Mouse (Mus musculus): Measurements from ENCODE around the gene Gm37240. TPM values are rescaled to one million over a fixed set of nuclear protein-coding genes. Genes with fewer than 3 reads are reported as not detected.

The Gm37240 gene
- total and polyA plus RNA-seq, 3 experiments: not detected

DNA sequence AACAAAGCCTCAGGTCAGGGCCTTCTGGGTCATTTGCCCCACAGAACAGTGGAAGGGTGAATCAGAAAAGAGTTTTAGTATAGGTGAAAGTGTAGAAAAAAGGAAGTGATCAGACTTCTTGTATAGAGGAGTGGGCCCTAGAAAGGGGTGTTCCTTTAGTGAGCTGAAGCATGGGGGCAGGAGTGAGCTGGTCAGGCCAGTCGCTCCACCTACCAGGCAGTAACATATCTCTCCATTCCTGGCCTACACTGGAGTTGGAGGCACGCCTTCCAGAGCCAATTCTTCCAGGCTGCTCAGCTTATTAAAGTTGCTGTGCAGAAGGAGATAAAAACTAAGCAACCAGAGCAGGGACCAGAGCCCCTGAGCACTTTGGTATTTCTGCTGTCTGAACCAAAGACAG, 322.7 kb downstream of the Gm37240 start:
- no peaks in the 10 kb centered on the region for H3K36me3 ChIP-seq (replicated peaks)
- peak; percentile 28; the same call in 1 of the 2 replicates for ATAC-seq (ENCODE audit: extremely low read depth, insufficient number of reproducible peaks, low FRiP score, poor library complexity, severe bottlenecking)
- H3K9me3 ChIP-seq (replicated peaks): no peaks in the 10 kb centered on the region
- peaks cover 11% of the 10 kb centered on the region for H3K4me1 ChIP-seq (ENCODE audit: insufficient read depth, low read depth, low read length)
- DNase-seq (ENCODE audit: low spot score): no peak
- H3K4me3 ChIP-seq (ENCODE audit: low read depth, low read length): no peak overlapping the region
- no peak for TF ChIP-seq GATA1 (IDR thresholded peaks at IDR 0.05; ENCODE audit: borderline replicate concordance, low read length)
- TF ChIP-seq TAL1 (conservative IDR thresholded peaks at IDR 0.05; ENCODE audit: low read depth, low read length): no peak
- no peaks in the 10 kb centered on the region for H3K27me3 ChIP-seq (ENCODE audit: insufficient read depth, low read length)

DNA sequence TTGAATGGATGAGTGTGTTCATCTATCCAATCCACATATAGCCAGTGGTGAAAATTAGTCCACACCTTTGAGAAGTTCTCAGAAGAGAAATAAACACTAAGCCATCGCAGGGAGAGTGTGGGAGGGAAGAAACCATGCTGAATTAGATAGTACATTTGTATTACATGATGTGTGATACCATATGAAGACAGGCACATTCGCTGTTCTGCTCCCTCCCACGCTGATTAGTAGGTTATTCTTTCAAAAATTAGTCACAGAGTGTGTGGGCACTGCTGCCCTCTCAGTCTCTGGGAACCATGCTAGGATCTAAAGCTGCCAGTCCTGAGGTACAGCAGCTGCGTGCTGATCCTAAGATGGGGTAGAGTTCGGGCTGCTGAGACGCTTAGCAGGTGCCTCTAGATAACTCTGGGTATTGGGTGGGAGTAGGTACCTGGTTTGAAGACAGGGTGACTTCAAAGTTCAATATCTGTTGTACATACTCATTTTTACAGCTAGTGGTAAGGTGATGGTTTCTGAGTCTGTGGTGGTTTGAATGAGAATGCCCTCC, 333.5 kb downstream of the Gm37240 start:
- DNase-seq (ENCODE audit: low spot score) (no peak), ATAC-seq (ENCODE audit: extremely low read depth, insufficient number of reproducible peaks, low FRiP score, poor library complexity, severe bottlenecking) (no peak)
- Histone ChIP-seq H3K4me1 (ENCODE audit: insufficient read depth, low read depth, low read length) (peaks cover 5% of the 10 kb centered on the region; the same call in 1 of the 2 replicates), H3K27me3 (ENCODE audit: insufficient read depth, low read length) (peaks cover 6% of the 10 kb centered on the region), H3K9me3 (replicated peaks) (0 out of 2 replicates have a peak, but pooled peaks cover 2% of the 10 kb centered on the region), H3K36me3 (replicated peaks) (peaks cover 8% of the 10 kb centered on the region), H3K4me3 (ENCODE audit: low read depth, low read length) (no peak overlapping the region)
- TF ChIP-seq TAL1 (conservative IDR thresholded peaks at IDR 0.05; ENCODE audit: low read depth, low read length) (no peak), GATA1 (IDR thresholded peaks at IDR 0.05; ENCODE audit: borderline replicate concordance, low read length) (no peak), CTCF (IDR thresholded peaks at IDR 0.05; ENCODE audit: low read depth, low read length) (no peak), GATA2 (IDR thresholded peaks at IDR 0.05; ENCODE audit: borderline replicate concordance, low read depth, low read length) (no peak), POLR2AphosphoS5 (IDR thresholded peaks at IDR 0.05; ENCODE audit: insufficient replicate concordance, low read depth, low read length) (no peak)

DNA sequence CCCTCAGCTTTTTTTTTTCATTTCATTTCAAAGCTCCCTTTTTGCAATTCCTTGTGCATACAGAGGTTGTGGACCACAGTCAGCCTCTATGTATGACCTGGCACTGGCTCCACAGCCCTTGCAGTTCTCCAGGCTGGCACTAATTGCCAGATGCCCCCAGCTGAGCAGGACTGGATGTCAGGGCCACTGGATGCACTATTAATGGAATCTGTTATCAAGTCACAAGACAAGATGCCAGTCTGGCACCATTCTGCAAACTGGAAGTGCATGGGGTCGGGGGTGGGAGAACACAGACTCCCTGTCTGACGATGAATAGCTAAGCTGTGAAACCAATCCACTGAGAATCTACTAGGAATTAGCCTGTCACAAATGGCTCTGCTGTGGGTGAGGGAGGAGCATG, 336.0 kb downstream of the Gm37240 start:
- Histone ChIP-seq H3K9me3 (replicated peaks) (0 out of 2 replicates have a peak, but pooled peaks cover 2% of the 10 kb centered on the region), H3K4me3 (ENCODE audit: low read depth, low read length) (no peak overlapping the region), H3K27me3 (ENCODE audit: insufficient read depth, low read length) (peaks cover 10% of the 10 kb centered on the region), H3K36me3 (replicated peaks) (peaks cover 3% of the 10 kb centered on the region), H3K4me1 (ENCODE audit: insufficient read depth, low read depth, low read length) (peaks cover 5% of the 10 kb centered on the region; the same call in 1 of the 2 replicates)
- TF ChIP-seq TAL1 (conservative IDR thresholded peaks at IDR 0.05; ENCODE audit: low read depth, low read length) (no peak), POLR2AphosphoS5 (IDR thresholded peaks at IDR 0.05; ENCODE audit: insufficient replicate concordance, low read depth, low read length) (no peak), GATA1 (IDR thresholded peaks at IDR 0.05; ENCODE audit: borderline replicate concordance, low read length) (no peak), CTCF (IDR thresholded peaks at IDR 0.05; ENCODE audit: low read depth, low read length) (no peak), GATA2 (IDR thresholded peaks at IDR 0.05; ENCODE audit: borderline replicate concordance, low read depth, low read length) (no peak)
- no peak for ATAC-seq (ENCODE audit: extremely low read depth, insufficient number of reproducible peaks, low FRiP score, poor library complexity, severe bottlenecking)
- no peak for DNase-seq (ENCODE audit: low spot score)

DNA sequence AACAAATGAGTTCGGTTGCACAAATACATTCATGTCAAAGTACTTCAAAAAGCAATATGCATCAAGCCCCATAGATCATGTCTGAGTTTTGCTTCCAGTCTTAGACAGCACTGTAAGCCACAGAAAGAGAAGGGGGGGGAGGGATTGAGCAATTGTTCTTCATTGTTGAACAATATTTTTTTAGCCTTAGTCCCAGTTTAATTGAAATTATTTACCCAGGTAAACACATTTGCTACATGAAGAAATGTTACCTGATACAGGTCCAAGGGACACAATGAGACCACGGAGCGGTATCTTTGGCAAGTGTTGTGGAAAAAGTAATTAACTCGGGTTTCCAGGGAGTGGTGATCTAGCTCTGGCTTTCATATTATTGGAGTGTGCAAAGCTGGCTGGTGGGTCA, 337.0 kb downstream of the Gm37240 start:
- Histone ChIP-seq H3K9me3 (replicated peaks) (0 out of 2 replicates have a peak, but pooled peaks cover 2% of the 10 kb centered on the region), H3K36me3 (replicated peaks) (peaks cover 3% of the 10 kb centered on the region), H3K27me3 (ENCODE audit: insufficient read depth, low read length) (peaks cover 10% of the 10 kb centered on the region), H3K4me3 (ENCODE audit: low read depth, low read length) (no peak overlapping the region), H3K4me1 (ENCODE audit: insufficient read depth, low read depth, low read length) (peaks cover 5% of the 10 kb centered on the region; the same call in 1 of the 2 replicates)
- DNase-seq (ENCODE audit: low spot score) (no peak), ATAC-seq (ENCODE audit: extremely low read depth, insufficient number of reproducible peaks, low FRiP score, poor library complexity, severe bottlenecking) (no peak)
- TF ChIP-seq TAL1 (conservative IDR thresholded peaks at IDR 0.05; ENCODE audit: low read depth, low read length) (no peak), GATA2 (IDR thresholded peaks at IDR 0.05; ENCODE audit: borderline replicate concordance, low read depth, low read length) (no peak), CTCF (IDR thresholded peaks at IDR 0.05; ENCODE audit: low read depth, low read length) (no peak), POLR2AphosphoS5 (IDR thresholded peaks at IDR 0.05; ENCODE audit: insufficient replicate concordance, low read depth, low read length) (no peak), GATA1 (IDR thresholded peaks at IDR 0.05; ENCODE audit: borderline replicate concordance, low read length) (no peak)

DNA sequence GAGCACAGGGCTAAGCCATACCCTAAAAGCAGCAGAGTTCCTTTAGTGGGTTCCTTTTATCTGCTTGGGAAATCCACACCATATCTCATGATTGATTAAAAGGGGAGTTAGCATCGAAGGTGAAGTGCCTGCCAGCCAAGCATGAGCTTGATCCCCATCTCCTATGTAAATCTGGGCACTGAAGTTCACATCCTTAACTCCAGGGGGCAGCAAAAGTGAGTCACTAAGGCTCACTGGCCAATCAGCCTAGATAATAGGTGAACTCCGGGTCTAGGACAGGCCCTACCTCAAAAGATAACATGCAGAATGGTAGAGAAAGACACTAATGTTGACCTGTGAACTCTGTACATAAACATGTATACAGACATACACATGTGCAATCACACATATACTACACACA, 343.7 kb downstream of the Gm37240 start:
- DNase-seq (ENCODE audit: low spot score) (no peak), ATAC-seq (ENCODE audit: extremely low read depth, insufficient number of reproducible peaks, low FRiP score, poor library complexity, severe bottlenecking) (no peak)
- TF ChIP-seq POLR2AphosphoS5 (IDR thresholded peaks at IDR 0.05; ENCODE audit: insufficient replicate concordance, low read depth, low read length) (no peak), GATA1 (IDR thresholded peaks at IDR 0.05; ENCODE audit: borderline replicate concordance, low read length) (no peak), GATA2 (IDR thresholded peaks at IDR 0.05; ENCODE audit: borderline replicate concordance, low read depth, low read length) (no peak), CTCF (IDR thresholded peaks at IDR 0.05; ENCODE audit: low read depth, low read length) (peak; percentile 53), TAL1 (conservative IDR thresholded peaks at IDR 0.05; ENCODE audit: low read depth, low read length) (no peak)
- H3K36me3 ChIP-seq (replicated peaks): no peaks in the 10 kb centered on the region
- peaks cover 7% of the 10 kb centered on the region; the same call in 1 of the 2 replicates for H3K27me3 ChIP-seq (ENCODE audit: insufficient read depth, low read length)
- no peaks in the 10 kb centered on the region for H3K9me3 ChIP-seq (replicated peaks)
- no peaks in the 10 kb centered on the region for H3K4me1 ChIP-seq (ENCODE audit: insufficient read depth, low read depth, low read length)
- H3K4me3 ChIP-seq (ENCODE audit: low read depth, low read length): no peak overlapping the region

DNA sequence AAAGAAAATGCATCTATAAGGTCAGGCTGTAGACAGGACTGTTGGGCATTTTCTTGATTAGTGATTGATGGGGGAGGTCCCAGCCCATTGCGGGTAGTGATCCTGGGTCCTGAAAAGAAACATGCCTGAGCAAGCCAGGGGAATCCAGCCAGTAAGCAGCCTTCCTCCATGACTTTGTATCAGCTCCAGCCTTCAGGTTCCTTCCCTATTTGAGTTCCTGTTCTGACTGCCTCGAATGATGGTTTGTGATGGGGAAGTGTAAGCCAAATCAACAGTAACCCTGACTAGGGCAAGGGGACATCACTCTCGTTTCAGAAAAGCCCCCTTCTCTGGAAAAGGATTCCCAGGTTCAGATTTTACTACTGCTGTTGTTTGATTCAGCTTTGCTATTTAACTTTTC, 344.6 kb downstream of the Gm37240 start:
- no peaks in the 10 kb centered on the region for H3K9me3 ChIP-seq (replicated peaks)
- H3K27me3 ChIP-seq (ENCODE audit: insufficient read depth, low read length): peaks cover 7% of the 10 kb centered on the region; the same call in 1 of the 2 replicates
- H3K4me1 ChIP-seq (ENCODE audit: insufficient read depth, low read depth, low read length): no peaks in the 10 kb centered on the region
- TF ChIP-seq GATA1 (IDR thresholded peaks at IDR 0.05; ENCODE audit: borderline replicate concordance, low read length) (no peak), GATA2 (IDR thresholded peaks at IDR 0.05; ENCODE audit: borderline replicate concordance, low read depth, low read length) (no peak), TAL1 (conservative IDR thresholded peaks at IDR 0.05; ENCODE audit: low read depth, low read length) (no peak), CTCF (IDR thresholded peaks at IDR 0.05; ENCODE audit: low read depth, low read length) (no peak), POLR2AphosphoS5 (IDR thresholded peaks at IDR 0.05; ENCODE audit: insufficient replicate concordance, low read depth, low read length) (no peak)
- no peak for DNase-seq (ENCODE audit: low spot score)
- H3K36me3 ChIP-seq (replicated peaks): no peaks in the 10 kb centered on the region
- ATAC-seq (ENCODE audit: extremely low read depth, insufficient number of reproducible peaks, low FRiP score, poor library complexity, severe bottlenecking): no peak
- H3K4me3 ChIP-seq (ENCODE audit: low read depth, low read length): no peak overlapping the region
